Mouse (Mus musculus) hindbrain, embryonic 12.5 days (tissue): ENCODE measurements around the gene Smim7. TPM values are rescaled to one million over a fixed set of nuclear protein-coding genes. Genes with fewer than 3 reads are reported as not detected.

Experiments
- ATAC-seq: fragments of 200-750 bp; cut with Nextera tagmentation; 2 replicates; pipeline ENCODE4 v1.8.0; 2017; ENCODE audit warnings: moderate TSS enrichment; ENCODE audit not compliant: low FRiP score
- H3K27ac ChIP-seq: fragments of 300-500 bp; sonication (generic); 2 replicates; pipeline ENCODE4 v1.5.1; 2016; ENCODE audit warnings: mild to moderate bottlenecking
- H3K27me3 ChIP-seq: fragments of 300-500 bp; sonication (generic); 2 replicates; pipeline ENCODE4 v1.6.1; 2016; ENCODE audit warnings: mild to moderate bottlenecking
- H3K36me3 ChIP-seq: fragments of 300-500 bp; sonication (generic); 2 replicates; pipeline ENCODE4 v1.6.1; 2016; ENCODE audit warnings: mild to moderate bottlenecking
- H3K4me1 ChIP-seq: fragments of 300-500 bp; sonication (generic); 2 replicates; pipeline ENCODE4 v1.6.1; 2016
- H3K4me2 ChIP-seq: fragments of 300-500 bp; sonication (generic); replicated peaks from 2 replicates; pipeline ENCODE4 v1.6.1; 2016; ENCODE audit warnings: mild to moderate bottlenecking
- H3K4me3 ChIP-seq: fragments of 300-500 bp; sonication (generic); 2 replicates; pipeline ENCODE4 v1.5.1; 2016; ENCODE audit warnings: mild to moderate bottlenecking
- H3K9ac ChIP-seq: fragments of 300-500 bp; sonication (generic); 2 replicates; pipeline ENCODE4 v1.6.1; 2016; ENCODE audit warnings: mild to moderate bottlenecking, moderate library complexity
- H3K9me3 ChIP-seq: fragments of 300-500 bp; sonication (generic); replicated peaks from 2 replicates; pipeline ENCODE4 v1.6.1; 2016; ENCODE audit warnings: mild to moderate bottlenecking
- WGBS: fragments of 180-500 bp; shearing (Covaris S2); methylation state at CpG from one replicate; pipeline ENCODE4 v1.1.7; 2016; 5-methylcytosine and 5-hydroxymethylcytosine counted together
- polyA plus RNA-seq: library from polyadenylated mRNA; unstranded; fragments of >200 nt; fragmentation: Nextera tagmentation; extraction: Ambion mirVana; gene quantifications from 2 replicates; pipeline ENCODE4 v1.2.1, GENCODE M21; 2016

Gene Smim7
- polyA plus RNA-seq, 1 experiment from 2014 or later = 121 TPM

- 5% methylated on average over 10 of the region's 10 CpGs for WGBS
- ATAC-seq = no peak
- H3K27ac ChIP-seq = no peak overlapping the region
These were observed 1.6 kb upstream of the Smim7 start for GRCm38 (mm10) chr8:72572507-72572906.

GRCm38 (mm10) chr8:72571611-72572473 is 954 bp upstream of the Smim7 start, which contains the start of gene Tmem38a:
Gene Tmem38a, plus strand, starts transcription at chr8:72572055.
- under 1% methylated on average over 43 of the region's 45 CpGs for WGBS

More at GRCm38 (mm10) chr8:72572507-72572906, 1.6 kb upstream of the Smim7 start:
- Histone ChIP-seq H3K27me3 (no peaks in the 10 kb centered on the region), H3K4me2 (peak overlapping the region; percentile 97), H3K36me3 (peaks cover 15% of the 10 kb centered on the region), H3K4me1 (peaks cover 19% of the 10 kb centered on the region), H3K9me3 (no peaks in the 10 kb centered on the region), H3K4me3 (peak overlapping the region; percentile 49), H3K9ac (peak overlapping the region; percentile 80)

GRCm38 (mm10) chr8:72565970-72566369 is 4.9 kb downstream of the Smim7 start:
- no peak overlapping the region for H3K27ac ChIP-seq
- H3K27me3 ChIP-seq = no peaks in the 10 kb centered on the region
- H3K9ac ChIP-seq = no peak overlapping the region
- 92% methylated on average over 2 of the region's 2 CpGs for WGBS
- no peak overlapping the region for H3K4me3 ChIP-seq
- peaks cover 63% of the 10 kb centered on the region for H3K36me3 ChIP-seq
- ATAC-seq = no peak
- no peak overlapping the region for H3K4me2 ChIP-seq
- no peaks in the 10 kb centered on the region for H3K9me3 ChIP-seq
- H3K4me1 ChIP-seq = peaks cover 10% of the 10 kb centered on the region

More at GRCm38 (mm10) chr8:72571611-72572473, 954 bp upstream of the Smim7 start, which contains the start of gene Tmem38a:
- no peaks in the 10 kb centered on the region for H3K9me3 ChIP-seq
- H3K4me1 ChIP-seq = peaks cover 19% of the 10 kb centered on the region
- peak within 1 kb of the TSS; percentile 80 for H3K9ac ChIP-seq
- H3K27me3 ChIP-seq = no peaks in the 10 kb centered on the region
- H3K36me3 ChIP-seq = peaks cover 22% of the 10 kb centered on the region
- peak within 1 kb of the TSS; percentile 49 for H3K4me3 ChIP-seq
- H3K4me2 ChIP-seq = peak within 1 kb of the TSS; percentile 97
- ATAC-seq = peak; percentile 11
- H3K27ac ChIP-seq = peak within 1 kb of the TSS; percentile 88

DNA sequence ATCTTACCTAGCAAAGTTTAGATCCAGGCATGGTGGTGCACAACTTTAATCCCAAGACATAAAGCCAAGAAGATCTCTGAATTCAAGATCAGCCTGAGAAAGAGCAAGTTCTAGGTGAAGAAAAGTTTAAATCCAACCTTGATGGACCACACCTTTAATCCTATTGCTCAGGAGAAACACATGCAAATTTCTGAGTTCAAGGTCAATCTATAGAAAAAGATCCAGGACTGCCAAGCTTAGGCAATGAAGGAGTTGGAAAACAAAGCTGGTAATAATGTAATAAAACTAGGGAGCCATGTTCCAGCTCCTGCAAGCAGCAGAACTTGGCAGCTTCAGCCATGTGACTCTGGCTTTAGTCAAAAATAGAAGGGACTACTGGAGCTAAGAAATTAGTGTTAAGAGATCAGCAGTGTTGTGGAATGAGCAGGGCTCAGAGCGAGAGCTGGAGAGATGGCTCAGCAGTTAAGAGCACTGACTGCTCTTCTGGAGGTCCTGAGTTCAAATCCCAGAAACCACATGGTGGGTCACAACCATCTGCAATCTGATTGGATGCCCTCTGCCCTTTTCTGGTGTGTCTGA is 9.7 kb downstream of the Smim7 start:
- 88% methylated on average over 1 of the region's 1 CpGs for WGBS
- no peak for ATAC-seq
- peaks cover 59% of the 10 kb centered on the region for H3K36me3 ChIP-seq

DNA sequence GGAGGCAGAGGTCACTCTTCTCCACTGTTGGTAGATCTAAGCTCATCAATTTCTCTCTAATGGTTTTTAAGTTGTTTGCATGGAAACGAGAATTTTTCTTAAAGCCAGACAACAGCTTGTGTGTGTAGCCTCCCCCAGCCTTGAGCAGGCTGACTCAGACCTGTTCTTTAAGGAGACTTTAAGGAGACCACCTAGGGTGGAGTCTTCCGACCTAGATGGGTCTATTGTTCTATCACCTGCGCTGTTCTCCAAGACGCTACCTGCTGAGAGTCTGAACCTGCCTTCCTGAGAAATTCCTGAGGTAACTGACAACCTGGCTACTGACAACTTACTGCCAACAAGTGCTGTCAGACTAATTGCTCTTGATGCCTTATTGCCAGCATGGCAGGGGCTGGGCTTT is 15.1 kb downstream of the Smim7 start:
- WGBS = 54% methylated on average over 4 of the region's 4 CpGs
- no peaks in the 10 kb centered on the region for H3K27me3 ChIP-seq
- H3K4me2 ChIP-seq = no peak overlapping the region
- H3K36me3 ChIP-seq = peaks cover 34% of the 10 kb centered on the region
- H3K4me1 ChIP-seq = no peaks in the 10 kb centered on the region
- no peaks in the 10 kb centered on the region for H3K9me3 ChIP-seq
- H3K27ac ChIP-seq = no peak overlapping the region
- no peak overlapping the region for H3K4me3 ChIP-seq
- no peak for ATAC-seq
- H3K9ac ChIP-seq = no peak overlapping the region

More for the DNA sequence above, 9.7 kb downstream of the Smim7 start:
- no peak overlapping the region for H3K27ac ChIP-seq
- H3K4me1 ChIP-seq = no peaks in the 10 kb centered on the region
- no peak overlapping the region for H3K4me3 ChIP-seq
- H3K4me2 ChIP-seq = no peak overlapping the region
- H3K27me3 ChIP-seq = no peaks in the 10 kb centered on the region
- H3K9me3 ChIP-seq = no peaks in the 10 kb centered on the region
- no peak overlapping the region for H3K9ac ChIP-seq

DNA sequence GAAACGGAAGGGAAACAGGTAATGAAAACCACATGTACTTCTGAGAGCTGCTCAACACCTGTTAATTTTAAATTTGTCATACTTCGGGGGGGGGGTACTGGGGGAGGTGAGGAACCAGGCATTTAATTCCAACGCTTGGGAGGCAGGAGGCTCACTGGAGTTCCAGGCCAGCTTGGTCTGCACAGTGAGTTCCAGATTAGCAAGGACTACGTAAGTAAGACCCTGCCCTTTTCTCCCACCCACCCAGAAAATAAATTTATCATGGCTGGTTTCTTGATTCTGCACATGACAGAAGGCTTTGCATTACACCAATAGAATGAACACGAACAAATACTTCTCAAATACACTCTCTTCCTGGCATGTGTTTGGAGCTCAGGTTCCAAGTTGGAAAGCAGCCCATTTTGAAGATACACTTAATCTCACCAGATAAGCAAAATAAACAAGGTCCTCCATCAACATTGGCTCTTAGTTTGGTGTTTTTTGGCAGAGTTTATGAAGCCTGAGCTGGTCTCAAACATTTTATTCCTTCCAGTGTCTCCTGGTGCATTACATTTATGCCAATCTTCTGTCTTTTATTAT is 21.5 kb downstream of the Smim7 start:
- Histone ChIP-seq H3K4me3 (peak overlapping the region; percentile 96), H3K27ac (no peak overlapping the region), H3K9ac (peak overlapping the region; percentile 99), H3K36me3 (peaks cover 9% of the 10 kb centered on the region; the same call in 1 of the 2 replicates), H3K9me3 (no peaks in the 10 kb centered on the region), H3K27me3 (no peaks in the 10 kb centered on the region), H3K4me1 (peaks cover 23% of the 10 kb centered on the region), H3K4me2 (peak overlapping the region; percentile 97)
- 22% methylated on average over 5 of the region's 5 CpGs for WGBS
- ATAC-seq = no peak

DNA sequence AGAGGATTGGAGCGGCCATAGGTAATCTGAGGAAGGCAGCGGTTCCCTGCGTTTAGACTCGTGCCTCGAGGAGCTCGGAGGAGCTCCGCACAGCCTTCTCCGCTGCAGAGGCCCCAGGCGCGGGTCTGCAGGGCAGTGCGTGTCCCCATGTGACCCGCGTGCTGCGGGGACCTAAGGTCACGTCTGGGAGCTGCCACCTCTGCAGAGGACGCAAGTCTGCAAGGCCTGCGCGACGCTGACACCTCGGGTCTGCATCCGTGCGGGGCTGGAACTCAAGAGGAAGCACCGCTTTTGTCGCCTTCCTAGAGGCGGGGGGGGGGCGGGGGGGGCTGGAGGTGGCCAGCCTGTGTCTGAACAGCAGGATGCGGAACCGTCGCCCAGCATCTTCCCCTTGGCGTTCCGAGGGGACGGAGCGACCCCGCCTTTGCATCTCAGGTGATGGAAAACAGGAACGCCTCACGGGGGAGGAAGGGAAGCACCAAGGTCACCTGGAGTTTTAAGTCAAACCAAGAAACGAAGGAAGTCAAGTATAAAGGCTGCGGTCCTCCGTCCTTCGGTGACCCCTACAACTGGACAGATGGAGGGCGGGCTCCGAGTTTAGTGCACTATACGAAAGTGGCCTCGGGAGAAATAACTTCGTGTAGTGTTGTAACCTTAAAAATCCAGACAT is 22.1 kb downstream of the Smim7 start:
- WGBS = under 1% methylated on average over 45 of the region's 45 CpGs
- no peak; the same call in 1 of the 2 replicates for ATAC-seq
- H3K27me3 ChIP-seq = no peaks in the 10 kb centered on the region

GRCm38 (mm10) chr8:72547802-72548643 is 22.9 kb downstream of the Smim7 start, which contains the start of gene Med26:
Gene Med26, minus strand, starts transcription at chr8:72548270.
- Histone ChIP-seq H3K4me3 (peak within 1 kb of the TSS; percentile 96), H3K9me3 (no peaks in the 10 kb centered on the region), H3K4me2 (peak within 1 kb of the TSS; percentile 97), H3K27ac (peak within 1 kb of the TSS; percentile 92), H3K27me3 (no peaks in the 10 kb centered on the region), H3K4me1 (peaks cover 23% of the 10 kb centered on the region), H3K9ac (peak within 1 kb of the TSS; percentile 99), H3K36me3 (peaks cover 3% of the 10 kb centered on the region; the same call in 1 of the 2 replicates)
- WGBS = under 1% methylated on average over 75 of the region's 92 CpGs
- ATAC-seq = peak; percentile 94

More for the DNA sequence above, 22.1 kb downstream of the Smim7 start:
- peaks cover 7% of the 10 kb centered on the region; the same call in 1 of the 2 replicates for H3K36me3 ChIP-seq
- H3K4me1 ChIP-seq = peaks cover 23% of the 10 kb centered on the region
- peak overlapping the region; percentile 92 for H3K27ac ChIP-seq
- H3K9me3 ChIP-seq = no peaks in the 10 kb centered on the region
- peak overlapping the region; percentile 96 for H3K4me3 ChIP-seq
- H3K9ac ChIP-seq = peak overlapping the region; percentile 99
- peak overlapping the region; percentile 97 for H3K4me2 ChIP-seq

DNA sequence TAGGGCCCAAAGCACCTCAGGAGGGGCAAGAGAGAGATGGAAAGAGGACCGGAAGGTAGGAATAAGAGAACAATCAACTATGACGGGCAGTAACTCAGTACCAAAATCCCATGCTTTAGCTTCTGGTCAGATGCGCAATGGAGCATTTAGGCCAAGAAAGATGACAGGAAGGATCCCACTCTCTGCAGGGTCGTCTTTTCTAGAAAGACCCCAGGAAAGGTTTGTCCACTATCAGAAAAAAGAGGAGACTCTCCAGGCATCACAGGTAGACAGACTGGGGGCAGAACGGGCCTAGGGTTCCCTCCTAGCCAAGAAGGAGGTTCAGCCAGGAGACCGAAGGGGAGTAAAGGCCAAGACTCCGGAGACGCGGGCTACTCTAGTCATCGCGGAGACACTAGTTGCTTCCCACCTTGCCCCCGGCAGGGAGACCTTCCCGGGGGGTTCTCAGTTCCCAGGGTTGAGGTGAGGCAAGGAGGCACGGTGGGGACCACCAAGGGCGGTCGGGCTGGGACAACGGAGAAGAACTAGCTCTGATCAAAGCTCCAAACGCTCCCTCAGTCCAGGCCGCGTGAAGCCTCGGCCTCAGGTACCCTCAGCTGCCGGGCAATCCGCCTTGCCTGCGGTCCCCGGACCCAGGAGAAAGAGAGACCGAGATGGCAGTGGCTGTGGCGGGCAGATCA is 23.6 kb downstream of the Smim7 start:
- Histone ChIP-seq H3K27ac (peak overlapping the region; percentile 92), H3K4me2 (peak overlapping the region; percentile 97), H3K27me3 (no peaks in the 10 kb centered on the region), H3K4me1 (peaks cover 23% of the 10 kb centered on the region), H3K9ac (peak overlapping the region; percentile 99), H3K4me3 (peak overlapping the region; percentile 96), H3K36me3 (no peaks in the 10 kb centered on the region; the same call in 1 of the 2 replicates), H3K9me3 (no peaks in the 10 kb centered on the region)
- ATAC-seq = no peak
- 1% methylated on average over 27 of the region's 27 CpGs for WGBS

DNA sequence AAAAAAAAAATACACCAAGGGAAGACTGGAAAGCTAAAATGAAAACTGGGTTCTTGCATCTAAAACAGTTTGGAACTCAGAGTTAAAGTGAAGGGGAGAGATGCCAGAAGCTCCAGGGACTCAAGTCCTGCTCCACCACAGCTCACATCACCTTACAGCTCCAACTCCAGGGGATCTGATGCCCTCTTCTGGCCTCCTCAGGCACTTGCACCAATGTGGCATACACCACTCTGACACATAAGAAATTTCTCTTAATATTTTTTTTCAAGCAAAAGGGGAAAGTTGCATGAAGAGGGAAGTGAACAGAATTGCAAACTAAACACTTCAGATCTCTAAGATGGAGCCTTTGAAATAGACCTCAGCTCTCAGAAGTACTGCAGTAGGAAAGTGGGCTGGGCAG is 31.7 kb downstream of the Smim7 start:
- no peak for ATAC-seq
- Histone ChIP-seq H3K4me3 (no peak overlapping the region), H3K9me3 (no peaks in the 10 kb centered on the region), H3K27ac (no peak overlapping the region), H3K27me3 (no peaks in the 10 kb centered on the region), H3K9ac (no peak overlapping the region), H3K4me1 (no peaks in the 10 kb centered on the region), H3K4me2 (no peak overlapping the region), H3K36me3 (no peaks in the 10 kb centered on the region; the same call in 1 of the 2 replicates)

DNA sequence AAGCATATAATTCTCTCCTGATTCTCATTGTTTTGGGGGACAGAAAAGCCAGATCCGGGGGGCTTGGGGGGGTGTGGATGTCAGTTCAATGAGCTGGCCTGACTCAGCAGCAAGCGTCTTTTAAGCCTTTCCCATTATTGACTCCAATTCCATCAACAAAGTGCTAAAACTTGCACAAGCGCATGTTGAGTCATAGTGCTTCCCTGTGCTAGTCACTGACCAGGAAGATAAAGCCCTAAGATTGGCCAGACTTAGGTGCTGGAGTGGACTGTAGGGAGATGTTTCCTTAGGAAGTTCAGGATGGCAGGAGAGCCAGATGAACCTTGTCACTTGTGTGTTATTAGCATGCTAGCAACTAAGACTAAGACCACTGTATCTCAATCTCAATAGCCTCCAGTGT is 36.0 kb downstream of the Smim7 start:
- WGBS = 95% methylated on average over 3 of the region's 3 CpGs
- no peaks in the 10 kb centered on the region for H3K9me3 ChIP-seq
- H3K4me2 ChIP-seq = no peak overlapping the region
- H3K4me1 ChIP-seq = no peaks in the 10 kb centered on the region
- no peaks in the 10 kb centered on the region for H3K27me3 ChIP-seq
- ATAC-seq = no peak
- H3K27ac ChIP-seq = no peak overlapping the region
- no peaks in the 10 kb centered on the region for H3K36me3 ChIP-seq
- H3K4me3 ChIP-seq = no peak overlapping the region
- H3K9ac ChIP-seq = no peak overlapping the region
